Mouse (Mus musculus): ENCODE results near the gene Rhbdd2. TPM values are rescaled to one million over a fixed set of nuclear protein-coding genes. Genes with fewer than 3 reads are reported as not detected.

Gene Rhbdd2
- polyA plus RNA-seq, 1 experiment from 2014 or later, result 59.3 TPM

GRCm38 (mm10) chr5:135693281-135693853, 60.9 kb downstream of the Rhbdd2 start:
- no peaks in the 10 kb centered on the region for H3K9me3 ChIP-seq
- no peaks in the 10 kb centered on the region for H3K27me3 ChIP-seq
- H3K36me3 ChIP-seq (replicated peaks), result peaks cover 4% of the 10 kb centered on the region; the same call in 1 of the 2 replicates
- no peak overlapping the region for H3K4me3 ChIP-seq (replicated peaks)
- no peak overlapping the region for H3K4me2 ChIP-seq
- H3K9ac ChIP-seq, result no peak overlapping the region
- no peak overlapping the region for H3K27ac ChIP-seq
- H3K4me1 ChIP-seq, result peaks cover 23% of the 10 kb centered on the region
- no peak for ATAC-seq (ENCODE audit: low FRiP score)
- 95% methylated on average over 5 of the region's 5 CpGs for WGBS

- no peak for ATAC-seq (ENCODE audit: low FRiP score)
- 73% methylated on average over 7 of the region's 7 CpGs for WGBS
- Histone ChIP-seq H3K4me2 (no peak overlapping the region), H3K27ac (no peak overlapping the region), H3K36me3 (replicated peaks) (peaks cover 17% of the 10 kb centered on the region; the same call in 1 of the 2 replicates), H3K9me3 (no peaks in the 10 kb centered on the region), H3K9ac (no peak overlapping the region), H3K27me3 (no peaks in the 10 kb centered on the region), H3K4me1 (peaks cover 12% of the 10 kb centered on the region), H3K4me3 (replicated peaks) (no peak overlapping the region)
These were observed 62.9 kb downstream of the Rhbdd2 start for GRCm38 (mm10) chr5:135695277-135695721.

Other genes starting within 250 kb of the Rhbdd2 start
- 23.4 and 27.0 TPM in 2 replicates for gene Pom121, start 238.1 kb upstream of the Rhbdd2 start, polyA plus RNA-seq (2016; fragmentation: Nextera tagmentation; extraction: Ambion mirVana)
- 58.7 and 64.2 TPM in 2 replicates for gene Hip1, start 87.5 kb upstream of the Rhbdd2 start, polyA plus RNA-seq (2016; fragmentation: Nextera tagmentation; extraction: Ambion mirVana)
- gene Ccl26, start 69.0 kb upstream of the Rhbdd2 start, polyA plus RNA-seq (2016; fragmentation: Nextera tagmentation; extraction: Ambion mirVana), result not detected in 2 replicates
- gene Ccl24, start 59.6 kb upstream of the Rhbdd2 start, polyA plus RNA-seq (2016; fragmentation: Nextera tagmentation; extraction: Ambion mirVana), result 0.74 and 2.1 TPM in 2 replicates
- 127 and 135 TPM in 2 replicates for gene Por, start 37.4 kb downstream of the Rhbdd2 start, polyA plus RNA-seq (2016; fragmentation: Nextera tagmentation; extraction: Ambion mirVana)
- gene Tmem120a, start 111.8 kb downstream of the Rhbdd2 start, polyA plus RNA-seq (2016; fragmentation: Nextera tagmentation; extraction: Ambion mirVana), result 47.1 and 54.2 TPM in 2 replicates
- gene Styxl1, start 145.8 kb downstream of the Rhbdd2 start, polyA plus RNA-seq (2016; fragmentation: Nextera tagmentation; extraction: Ambion mirVana), result 0.29 TPM in 1 of 2 replicates, not detected in the other
- gene Mdh2, start 145.9 kb downstream of the Rhbdd2 start, polyA plus RNA-seq (2016; fragmentation: Nextera tagmentation; extraction: Ambion mirVana), result 520 and 524 TPM in 2 replicates
- 30.3 and 37.6 TPM in 2 replicates for gene Srrm3, start 174.3 kb downstream of the Rhbdd2 start, polyA plus RNA-seq (2016; fragmentation: Nextera tagmentation; extraction: Ambion mirVana)

All from forebrain, embryonic 12.5 days (tissue).